Mouse (Mus musculus): Measurements from ENCODE around the gene Bbof1.

The Bbof1 gene

GRCm38 (mm10) chr12:84400068-84400467 lies 8.8 kb upstream of the Bbof1 start:
- no peak for DNase-seq (ENCODE audit: low read depth, low spot score)

GRCm38 (mm10) chr12:84400653-84401052 lies 8.2 kb upstream of the Bbof1 start:
- DNase-seq (ENCODE audit: low read depth, low spot score), result no peak

GRCm38 (mm10) chr12:84402923-84403322 lies 5.9 kb upstream of the Bbof1 start:
- no peak for DNase-seq (ENCODE audit: low read depth, low spot score)

GRCm38 (mm10) chr12:84404541-84404940 lies 4.3 kb upstream of the Bbof1 start:
- no peak for DNase-seq (ENCODE audit: low read depth, low spot score)

- no peak for DNase-seq (ENCODE audit: low read depth, low spot score)
Observed at GRCm38 (mm10) chr12:84407259-84407658, 1.6 kb upstream of the Bbof1 start.

- peak; percentile 41 for DNase-seq (ENCODE audit: low read depth, low spot score)
Observed at GRCm38 (mm10) chr12:84407874-84408818, 725 bp upstream of the Bbof1 start.

- DNase-seq (ENCODE audit: low read depth, low spot score), result peak; percentile 82
Observed at GRCm38 (mm10) chr12:84416834-84417604, 8.1 kb downstream of the Bbof1 start, which contains the start of gene Rnf113a2. TSS of gene Rnf113a2 (plus strand) at chr12:84417196.

- no peak for DNase-seq (ENCODE audit: low read depth, low spot score)
Observed at GRCm38 (mm10) chr12:84417605-84417922, 8.7 kb downstream of the Bbof1 start.

- DNase-seq (ENCODE audit: low read depth, low spot score), result no peak
Observed at GRCm38 (mm10) chr12:84423990-84424389, 15.1 kb downstream of the Bbof1 start.

- DNase-seq (ENCODE audit: low read depth, low spot score), result no peak
Observed at GRCm38 (mm10) chr12:84429825-84430224, 21.0 kb downstream of the Bbof1 start.

- DNase-seq (ENCODE audit: low read depth, low spot score), result no peak
Observed at GRCm38 (mm10) chr12:84438697-84439096, 29.8 kb downstream of the Bbof1 start.

GRCm38 (mm10) chr12:84442526-84442925 lies 33.7 kb downstream of the Bbof1 start:
- DNase-seq (ENCODE audit: low read depth, low spot score), result no peak

GRCm38 (mm10) chr12:84447386-84447785 lies 38.5 kb downstream of the Bbof1 start:
- DNase-seq (ENCODE audit: low read depth, low spot score), result no peak

- no peak for DNase-seq (ENCODE audit: low read depth, low spot score)
Observed at GRCm38 (mm10) chr12:84448181-84448580, 39.3 kb downstream of the Bbof1 start.

GRCm38 (mm10) chr12:84449887-84450286 lies 41.0 kb downstream of the Bbof1 start:
- no peak for DNase-seq (ENCODE audit: low read depth, low spot score)

- DNase-seq (ENCODE audit: low read depth, low spot score), result no peak
Observed at GRCm38 (mm10) chr12:84450351-84450717, 41.5 kb downstream of the Bbof1 start.

- peak; percentile 99 for DNase-seq (ENCODE audit: low read depth, low spot score)
Observed at GRCm38 (mm10) chr12:84450718-84451646, 42.1 kb downstream of the Bbof1 start, which contains the start of the genes Aldh6a1 and Lin52. TSS of gene Aldh6a1 (minus strand) at chr12:84451004. TSS of gene Lin52 (plus strand) at chr12:84451422.

- DNase-seq (ENCODE audit: low read depth, low spot score), result no peak
Observed at GRCm38 (mm10) chr12:84451801-84452200, 42.9 kb downstream of the Bbof1 start.

- no peak for DNase-seq (ENCODE audit: low read depth, low spot score)
Observed at GRCm38 (mm10) chr12:84456911-84457310, 48.0 kb downstream of the Bbof1 start.

GRCm38 (mm10) chr12:84459845-84460244 lies 51.0 kb downstream of the Bbof1 start:
- no peak for DNase-seq (ENCODE audit: low read depth, low spot score)

- DNase-seq (ENCODE audit: low read depth, low spot score), result no peak
Observed at GRCm38 (mm10) chr12:84461416-84461815, 52.5 kb downstream of the Bbof1 start.
